Mouse (Mus musculus): ENCODE data around the gene Mob2.

Mob2 gene

DNA sequence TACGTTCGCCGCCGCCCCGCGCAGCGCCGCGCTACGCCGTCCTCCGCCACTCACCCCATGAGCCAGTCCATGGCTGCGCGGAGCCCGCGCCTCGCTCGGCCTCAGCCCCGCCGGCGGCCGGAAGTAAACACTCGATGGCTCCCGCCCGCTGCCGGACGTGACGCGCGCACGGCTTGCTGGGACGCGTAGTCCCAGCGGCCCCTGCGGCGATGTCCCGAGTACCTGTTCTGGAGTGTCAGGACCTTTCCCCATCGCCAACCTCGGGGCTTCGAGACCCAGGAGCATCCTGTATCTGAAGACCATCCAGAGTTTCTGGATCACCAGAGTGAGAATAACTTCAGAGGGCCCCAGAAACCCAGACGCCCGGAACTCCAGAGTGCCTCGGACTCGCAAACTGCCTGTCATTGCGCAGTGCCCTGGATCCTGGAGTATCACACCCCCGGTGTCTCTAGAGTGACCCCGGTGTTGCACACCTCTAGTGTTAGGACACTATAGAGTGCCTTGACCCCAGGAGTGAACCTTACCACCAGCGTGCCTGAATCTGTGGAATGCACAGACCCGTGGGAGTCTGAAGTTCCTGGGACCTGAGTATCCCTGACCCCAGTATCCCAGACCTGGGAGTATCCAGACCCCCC, at the start of gene Mob2:
Gene Mob2, minus strand, starts transcription at position 135 of the 635 bp plus-strand sequence.
- peak; percentile 88 to 96 for DNase-seq (ENCODE audit: low spot score in 2 of 2)

DNA sequence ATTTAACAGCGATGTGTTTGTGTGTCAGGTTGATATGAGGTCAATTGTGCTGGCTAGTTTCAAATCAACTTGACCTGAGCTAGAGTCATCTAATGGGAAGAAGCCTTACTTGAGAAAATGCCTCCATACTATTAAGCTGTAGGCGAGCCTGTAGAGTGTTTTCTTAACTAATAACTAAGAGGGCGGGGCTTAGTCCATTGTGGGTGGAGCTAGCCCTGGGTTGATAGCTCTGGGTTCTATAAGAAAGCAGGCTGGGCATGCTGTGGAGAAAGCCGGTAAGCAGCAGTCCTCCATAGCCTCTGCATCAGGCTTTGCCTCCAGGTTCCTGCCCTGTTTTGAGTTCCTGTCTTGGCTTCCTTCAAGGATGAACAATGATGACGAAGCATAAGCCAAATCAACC, 43.9 kb upstream of the Mob2 start:
- no peak for DNase-seq (ENCODE audit: low spot score in 2 of 2)

DNA sequence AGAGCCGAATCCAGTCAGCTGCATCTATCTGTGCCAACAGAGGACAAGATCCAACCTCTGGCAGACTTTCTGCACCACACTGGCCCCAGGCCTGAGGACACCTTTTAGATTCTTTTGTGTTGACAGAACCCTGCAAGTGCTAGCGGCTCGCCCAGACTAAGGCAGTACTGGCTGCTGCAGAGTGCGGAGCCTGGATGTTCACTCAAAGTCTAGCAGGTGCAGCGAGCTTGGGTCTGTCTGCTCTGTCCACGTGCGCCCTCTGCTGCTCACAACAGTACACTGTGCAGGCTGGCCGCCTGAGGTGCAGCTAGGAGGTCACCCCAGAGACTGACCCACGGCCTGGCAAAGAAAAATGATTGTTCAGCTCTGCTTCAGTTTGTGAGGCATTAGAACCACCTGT, 36.9 kb upstream of the Mob2 start:
- peak; percentile 78 to 90 for DNase-seq (ENCODE audit: low spot score in 2 of 2)

DNA sequence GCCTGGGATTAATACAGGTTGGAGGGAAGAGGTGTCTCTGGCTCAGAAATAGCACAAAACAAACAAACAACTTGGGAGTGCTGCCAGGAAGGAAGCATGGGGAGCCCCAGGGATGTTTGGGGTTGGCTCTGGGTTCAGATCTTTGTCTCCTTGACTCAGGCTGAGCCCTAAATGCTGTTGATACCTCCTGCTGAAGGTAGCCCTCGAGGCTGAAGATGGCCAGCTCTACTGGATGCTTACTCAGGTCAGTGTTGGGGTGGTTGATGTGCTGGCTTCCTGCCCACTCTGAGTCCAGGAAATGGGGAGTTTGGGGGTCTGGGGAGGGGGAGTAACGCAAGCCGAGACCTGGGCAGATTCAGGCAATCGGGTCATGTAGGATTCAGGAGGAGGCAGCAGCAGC, 35.8 kb upstream of the Mob2 start:
- no peak for DNase-seq (ENCODE audit: low spot score in 2 of 2)

DNA sequence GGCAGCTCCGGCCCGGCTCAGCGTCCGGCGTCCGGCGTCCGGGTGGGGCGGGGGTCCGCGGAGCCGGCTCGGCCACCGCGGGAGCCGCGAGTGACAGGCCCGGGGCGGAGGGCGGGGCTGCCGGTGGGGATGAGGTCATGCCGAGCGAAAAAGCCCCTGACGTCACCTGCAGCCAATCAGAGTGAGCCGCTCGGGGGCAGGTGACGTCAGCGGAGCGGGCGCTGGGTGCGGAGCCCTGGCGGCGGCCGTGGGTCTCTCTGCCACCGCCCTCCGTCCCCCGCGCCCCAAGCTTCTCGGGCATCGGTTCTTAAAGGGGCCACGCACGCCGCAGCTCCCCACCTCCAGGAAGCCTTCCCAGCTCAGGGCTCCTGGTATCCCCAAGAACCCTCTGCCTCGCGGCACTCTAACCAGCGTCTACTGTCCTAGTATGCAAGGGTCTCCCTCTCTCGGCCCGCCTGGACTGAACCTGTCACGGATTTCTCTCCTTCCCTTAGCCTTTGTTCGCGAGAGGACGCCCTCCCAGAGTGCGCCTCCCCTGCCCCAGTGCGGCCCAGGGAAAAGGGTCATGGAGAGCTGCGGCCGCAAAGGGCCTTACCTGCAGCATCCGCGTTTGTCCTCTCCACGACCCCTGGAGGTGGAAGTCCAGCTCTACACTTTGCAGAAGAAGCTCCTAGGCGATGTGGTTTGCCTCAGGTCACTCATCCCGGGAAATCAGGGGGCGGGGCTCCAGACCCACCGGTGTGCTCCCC, 34.5 kb upstream of the Mob2 start, which contains the start of gene Dusp8:
Gene Dusp8, minus strand, starts transcription at position 661 of the 749 bp plus-strand sequence.
- DNase-seq (ENCODE audit: low spot score in 2 of 2), result peak; percentile 90 to 95

DNA sequence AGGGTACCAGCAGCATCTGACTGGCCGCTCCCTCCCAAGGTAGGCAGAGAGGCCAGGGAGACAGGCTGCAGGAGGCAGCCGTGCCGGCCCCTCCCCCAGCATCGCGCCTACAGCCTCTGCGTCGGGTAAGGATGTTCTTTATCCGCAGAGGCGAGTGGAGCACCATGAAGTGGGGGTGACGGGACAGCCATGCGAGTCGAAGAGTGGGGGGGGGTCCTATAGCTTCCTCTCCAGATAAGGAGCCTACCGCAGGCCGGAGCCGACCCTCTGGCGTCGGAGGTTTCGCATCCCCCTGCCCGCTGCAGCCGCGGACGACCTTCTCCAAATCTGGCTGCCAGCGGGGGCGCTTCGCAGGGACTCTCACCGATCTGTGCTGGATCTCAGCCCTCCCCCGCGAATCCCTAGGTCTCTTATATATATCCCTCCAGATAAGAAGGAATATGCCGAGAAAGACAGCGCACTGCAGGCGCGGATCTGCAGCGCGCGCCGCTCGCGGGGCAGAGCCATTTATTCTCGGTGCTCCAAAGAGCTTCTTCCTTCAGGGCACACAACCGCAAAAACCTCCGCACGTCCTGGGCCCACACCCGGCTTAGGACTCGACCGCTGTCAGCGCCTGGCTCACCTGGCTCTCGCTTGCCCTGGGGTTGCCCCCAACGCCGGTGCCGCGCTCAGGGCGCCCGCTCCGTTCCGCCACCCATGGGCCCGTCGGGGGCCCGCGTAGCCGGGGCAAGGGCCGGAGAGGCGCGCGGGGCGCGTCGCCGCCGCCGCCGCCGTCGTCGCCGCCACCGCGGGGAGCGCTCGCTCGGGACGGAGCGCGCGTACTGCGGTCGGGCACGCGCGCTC, 33.7 kb upstream of the Mob2 start:
- peak; percentile 52 to 79 for DNase-seq (ENCODE audit: low spot score in 2 of 2)

DNA sequence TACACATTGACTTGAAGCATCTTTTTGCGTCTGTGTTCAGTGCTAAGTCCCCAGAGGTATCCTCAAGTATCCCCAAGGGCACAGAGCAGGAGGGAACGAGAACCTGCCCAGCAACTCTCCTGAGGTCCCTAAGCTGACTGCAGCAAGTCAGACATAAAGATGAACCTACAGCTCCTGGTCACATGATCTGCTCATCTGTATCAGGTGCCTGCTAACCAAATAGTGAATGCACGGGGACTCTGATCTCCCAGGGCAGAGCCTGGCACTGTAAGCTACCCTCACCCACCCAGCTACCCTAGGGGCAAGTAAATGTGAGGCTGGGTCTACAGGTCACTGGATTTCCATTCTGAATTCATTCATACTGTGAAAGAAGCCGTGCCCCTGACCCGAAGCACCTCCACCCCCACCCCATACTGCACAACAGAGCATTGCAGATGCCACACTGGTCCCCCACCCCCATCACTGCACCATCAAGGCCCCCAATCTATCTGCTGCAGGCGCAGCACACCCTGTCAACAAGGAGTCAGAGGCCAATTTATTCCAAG, 32.9 kb upstream of the Mob2 start:
- DNase-seq (ENCODE audit: low spot score in 2 of 2), result no peak

DNA sequence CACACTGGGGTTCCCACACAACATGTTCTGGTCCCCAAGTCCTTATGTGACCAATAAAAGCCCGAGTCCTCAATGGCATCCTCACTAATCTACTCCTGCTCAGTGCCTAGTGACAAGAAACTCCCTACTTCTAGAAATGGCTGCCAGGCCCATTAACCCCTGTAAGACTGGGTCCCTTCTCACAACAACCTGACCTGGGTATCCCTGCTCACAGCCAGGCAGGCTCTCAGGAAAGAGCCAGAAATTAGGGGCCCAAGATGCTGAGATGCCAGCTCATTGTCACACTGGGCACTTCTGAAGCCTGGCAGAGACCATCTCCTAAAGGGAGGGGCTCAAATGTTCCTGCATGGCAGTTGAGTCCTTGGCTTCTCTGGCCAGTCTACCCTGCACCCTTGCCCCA, 32.1 kb upstream of the Mob2 start:
- no peak for DNase-seq (ENCODE audit: low spot score in 2 of 2)

DNA sequence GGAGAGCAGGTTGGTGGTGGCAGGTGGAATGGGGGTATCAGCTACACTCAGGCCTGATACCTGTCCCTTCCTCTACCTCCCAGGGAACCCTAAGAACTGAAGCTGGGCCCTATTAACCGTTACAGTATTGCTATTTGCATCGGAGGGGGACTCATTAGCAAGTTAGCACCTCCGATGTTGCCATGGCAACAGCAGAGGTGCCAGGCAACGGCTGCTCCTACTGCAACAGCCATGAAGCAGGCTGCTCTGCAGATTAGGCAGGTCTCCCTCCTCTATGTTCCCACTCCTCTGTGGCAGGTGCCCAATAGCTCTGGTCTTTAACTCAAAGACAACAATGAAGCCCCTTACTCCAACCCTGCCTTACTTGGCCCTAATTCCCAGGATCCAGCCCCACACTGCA, 31.0 kb upstream of the Mob2 start:
- DNase-seq (ENCODE audit: low spot score in 2 of 2), result no peak

DNA sequence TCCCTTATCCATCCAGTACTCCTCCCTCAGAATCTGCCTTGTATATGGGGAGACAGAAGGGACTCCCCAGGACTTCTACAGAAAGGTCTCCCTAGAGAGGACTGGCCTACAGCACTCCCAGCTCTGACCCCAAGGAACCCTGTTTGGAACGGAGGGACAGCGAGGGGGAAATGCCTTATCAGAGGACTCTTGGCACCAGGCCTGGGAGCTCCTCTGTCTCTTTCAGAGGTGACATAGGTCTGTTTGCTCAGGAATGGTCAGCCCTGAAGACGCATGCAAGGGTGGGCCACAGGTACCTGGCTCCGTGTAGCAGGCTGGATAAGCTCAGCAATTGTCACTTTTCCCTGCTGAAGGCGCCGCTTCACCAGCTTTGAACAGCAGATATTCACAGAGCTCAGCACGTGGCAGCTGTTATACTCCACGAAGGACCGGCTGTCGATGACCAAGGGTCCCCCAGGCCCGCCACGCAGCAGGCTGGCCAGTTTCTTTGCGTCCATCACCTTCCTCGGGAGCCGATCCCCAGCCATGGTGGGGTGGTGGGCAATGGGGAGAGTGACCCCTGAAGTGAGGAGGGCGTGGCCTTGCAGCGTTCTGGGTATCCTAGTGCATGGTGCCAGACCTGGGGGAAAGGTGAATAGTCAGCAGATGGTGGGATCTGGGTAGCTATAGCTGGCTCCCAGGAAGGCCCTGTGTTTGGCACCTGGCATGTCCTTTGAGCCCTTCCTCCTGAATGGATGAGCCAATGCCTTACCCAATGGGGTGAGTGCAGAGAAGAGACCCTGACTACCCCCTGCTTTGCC, 29.0 kb upstream of the Mob2 start:
- DNase-seq (ENCODE audit: low spot score in 2 of 2), result peak in 1 of 2 experiments; percentile 63

DNA sequence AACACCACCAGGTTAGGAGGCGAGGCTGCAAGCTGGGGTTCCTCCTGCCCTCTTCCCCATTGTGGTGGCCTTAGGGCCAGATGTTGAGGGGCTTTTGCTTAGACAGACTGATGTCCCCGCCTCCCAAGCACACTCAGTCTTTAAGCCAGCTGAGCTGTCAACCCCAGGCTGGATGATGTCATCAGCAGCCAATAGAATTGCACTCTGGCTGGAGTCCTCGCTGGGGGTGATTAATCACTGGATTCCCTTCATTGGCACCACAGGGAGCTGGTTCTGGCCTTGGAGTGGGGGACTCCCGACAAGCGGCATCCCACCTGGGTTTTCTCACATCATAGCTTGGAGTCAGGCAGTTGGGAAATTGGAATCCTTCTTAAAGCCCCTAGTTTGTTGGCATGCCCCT, 28.0 kb upstream of the Mob2 start:
- DNase-seq (ENCODE audit: low spot score in 2 of 2), result peak; percentile 65 to 74

DNA sequence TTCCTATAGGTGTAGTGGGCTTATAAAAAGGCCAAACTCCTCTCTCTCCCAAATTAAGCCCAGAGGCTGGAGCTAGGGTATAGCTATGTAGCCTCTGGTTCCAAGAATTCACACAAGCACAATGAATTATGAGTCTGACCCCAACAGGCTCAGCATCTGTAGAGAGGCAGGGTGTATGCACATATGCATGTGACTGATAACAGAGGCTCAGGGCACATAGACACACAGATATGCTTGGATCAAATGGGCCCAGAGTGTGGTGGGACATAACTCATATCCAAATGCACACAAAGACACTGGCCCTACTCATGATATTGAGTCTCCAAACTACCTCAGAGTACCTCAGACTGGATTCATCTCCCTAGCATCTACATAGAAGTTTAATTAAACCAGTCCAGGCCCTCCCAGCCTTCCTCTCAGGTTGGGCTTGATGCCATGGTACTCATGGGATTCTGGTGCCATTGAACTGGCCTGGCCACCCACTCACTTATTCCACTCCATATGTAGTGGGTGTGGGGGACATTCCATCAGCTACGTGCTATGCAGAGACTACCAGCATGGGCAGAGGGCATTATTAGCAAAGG, 26.3 kb upstream of the Mob2 start:
- peak; percentile 63 to 72 for DNase-seq (ENCODE audit: low spot score in 2 of 2)

DNA sequence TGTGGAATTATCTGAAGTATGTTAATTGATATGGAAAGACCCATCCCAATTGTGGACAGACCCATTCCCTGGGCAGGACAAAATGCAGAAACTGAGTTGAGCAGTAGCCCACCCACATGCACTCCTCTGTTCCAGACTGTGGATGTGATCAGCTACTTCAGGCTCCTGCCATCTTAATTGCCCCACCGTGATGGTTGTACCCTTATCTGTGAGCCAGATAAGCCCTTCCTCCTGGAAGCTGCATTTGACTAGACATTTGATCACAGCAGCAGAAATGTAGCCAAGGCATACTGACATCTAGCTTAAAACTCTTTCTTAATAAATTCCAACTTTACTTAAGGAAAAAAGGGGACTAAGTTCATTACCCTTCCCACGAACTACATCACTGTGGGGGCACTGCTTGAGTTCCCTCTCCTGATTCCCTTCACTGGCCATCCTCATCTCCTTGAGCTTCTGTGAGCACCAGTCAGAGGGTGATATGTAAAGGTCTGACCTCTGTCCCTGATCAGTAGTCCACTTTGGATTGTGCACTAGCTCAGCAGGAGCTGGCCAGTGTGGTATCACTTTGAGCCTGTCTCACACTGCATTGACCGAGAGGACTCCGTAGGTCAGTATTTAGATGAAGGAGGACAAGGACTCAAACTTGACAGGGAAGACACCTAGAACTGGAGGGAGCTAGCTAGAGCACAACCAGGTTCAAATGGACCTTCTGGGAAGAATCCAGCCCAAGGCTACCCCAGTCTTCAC, 25.5 kb upstream of the Mob2 start:
- DNase-seq (ENCODE audit: low spot score in 2 of 2), result peak in 1 of 2 experiments; percentile 65

DNA sequence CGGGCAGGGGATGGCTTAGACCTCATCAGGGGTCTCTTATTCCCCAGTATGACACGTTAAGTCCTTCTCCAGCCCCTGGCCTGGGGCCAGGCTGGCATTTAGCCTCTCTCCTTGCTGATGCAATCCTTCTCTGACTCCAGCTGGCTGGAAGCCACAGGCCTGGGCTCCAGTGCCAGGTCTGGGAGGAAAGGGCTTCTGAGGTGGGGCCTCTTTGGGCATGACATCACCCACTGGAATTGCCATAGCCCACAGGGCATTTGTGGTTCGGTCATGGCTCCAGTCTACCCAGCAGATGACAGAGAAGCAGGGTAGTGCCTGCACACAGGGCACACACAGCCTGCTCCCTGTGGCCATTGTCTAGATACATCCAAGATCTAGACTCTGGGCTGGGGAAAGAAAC, 24.0 kb upstream of the Mob2 start:
- peak in 1 of 2 experiments; percentile 64 for DNase-seq (ENCODE audit: low spot score in 2 of 2)

DNA sequence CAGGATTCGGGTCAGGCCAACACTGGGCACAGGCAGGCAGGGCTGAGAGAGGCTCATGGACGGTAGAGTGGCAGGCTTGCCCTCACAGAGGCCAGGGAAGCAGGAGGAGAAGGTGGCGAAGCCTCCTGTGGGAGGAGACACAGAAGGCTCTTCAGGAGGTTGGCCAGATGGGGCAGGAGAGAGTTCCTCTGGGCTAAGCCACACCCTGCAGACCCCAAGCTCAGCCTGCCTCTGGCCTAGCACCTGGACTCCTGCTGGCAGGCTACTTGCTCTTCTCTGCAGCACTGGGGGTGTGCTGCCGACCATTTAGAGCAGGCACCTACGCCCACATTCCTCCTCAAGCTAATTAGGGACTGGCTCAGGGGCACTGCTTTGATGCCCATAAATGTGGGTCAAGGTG, 23.5 kb upstream of the Mob2 start:
- DNase-seq (ENCODE audit: low spot score in 2 of 2), result peak in 1 of 2 experiments; percentile 65

DNA sequence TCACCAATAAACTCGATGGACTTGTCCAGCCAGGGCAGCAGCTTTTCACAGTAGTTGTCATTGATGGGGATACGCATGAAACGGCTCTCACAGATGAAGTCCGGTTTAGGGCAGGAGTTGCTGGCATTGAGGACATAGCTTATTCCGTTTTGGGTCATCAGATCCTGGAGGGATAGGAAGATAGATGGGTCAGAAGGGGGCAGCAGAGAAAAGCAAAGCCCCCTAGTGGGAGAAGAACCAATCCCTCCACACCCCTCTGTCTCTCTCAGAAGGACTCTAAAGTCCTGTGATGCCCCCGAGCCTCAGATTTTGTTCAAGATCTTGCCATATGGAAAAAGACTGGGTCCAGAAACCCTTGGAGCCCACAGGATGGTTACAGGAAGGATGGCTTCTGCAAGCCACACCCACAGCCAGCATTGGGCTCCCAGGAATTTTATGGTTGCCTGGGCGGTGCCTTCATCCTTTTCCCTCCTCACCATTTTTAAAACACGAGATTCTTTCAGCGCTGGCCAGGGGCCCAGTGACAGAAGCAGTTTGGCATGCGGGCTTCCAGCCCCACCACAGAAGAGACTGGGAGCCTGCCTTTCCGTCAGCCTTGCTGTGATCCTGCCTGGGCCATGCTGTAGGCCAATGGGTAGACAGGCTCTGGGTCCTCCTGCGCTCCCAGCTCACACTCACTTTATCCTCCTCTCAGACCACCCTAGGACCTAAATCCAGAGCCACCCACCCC, 22.9 kb upstream of the Mob2 start:
- no peak for DNase-seq (ENCODE audit: low spot score in 2 of 2)

DNA sequence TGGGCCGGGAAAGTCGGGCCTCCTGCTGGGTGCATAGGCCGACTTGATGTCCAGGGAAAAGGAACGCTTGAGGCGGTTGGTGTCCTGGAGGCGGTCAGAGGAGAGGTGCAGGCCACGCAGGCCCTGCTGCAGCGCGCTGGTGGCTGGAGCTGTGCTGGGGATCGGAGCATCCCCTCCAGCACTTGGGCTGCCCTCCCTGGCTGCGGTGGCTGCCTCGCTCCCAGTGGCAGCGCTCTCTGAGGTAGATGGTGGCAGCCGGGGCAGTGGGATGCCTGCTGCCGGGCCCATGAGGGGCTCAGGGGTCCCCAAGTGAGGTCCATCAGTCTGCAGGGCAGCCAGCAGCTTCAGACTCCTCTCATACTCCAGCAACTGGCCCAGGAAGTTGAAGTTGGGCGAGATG, 21.7 kb upstream of the Mob2 start:
- peak in 1 of 2 experiments; percentile 68 for DNase-seq (ENCODE audit: low spot score in 2 of 2)

DNA sequence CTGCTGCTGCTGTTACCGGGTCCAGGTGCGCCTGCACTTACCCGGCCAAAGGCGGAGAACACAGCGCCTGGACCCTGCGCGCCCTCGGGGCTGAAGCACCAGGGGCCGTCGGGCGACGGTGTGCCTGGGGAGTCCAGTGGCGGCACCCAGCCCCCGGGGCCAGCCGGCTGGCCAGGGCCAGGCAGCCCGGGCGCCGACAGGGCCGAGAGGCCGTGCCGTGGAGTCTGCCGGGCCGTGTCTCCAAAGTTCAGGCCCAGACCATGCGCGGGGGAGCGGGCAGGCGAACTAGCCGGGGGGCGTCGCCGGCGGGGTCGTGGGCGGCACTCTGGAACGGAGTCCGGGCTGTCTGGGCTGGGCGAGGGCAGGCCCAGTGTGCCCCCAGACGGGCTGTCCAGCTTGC, 21.3 kb upstream of the Mob2 start:
- peak in 1 of 2 experiments; percentile 64 for DNase-seq (ENCODE audit: low spot score in 2 of 2)

DNA sequence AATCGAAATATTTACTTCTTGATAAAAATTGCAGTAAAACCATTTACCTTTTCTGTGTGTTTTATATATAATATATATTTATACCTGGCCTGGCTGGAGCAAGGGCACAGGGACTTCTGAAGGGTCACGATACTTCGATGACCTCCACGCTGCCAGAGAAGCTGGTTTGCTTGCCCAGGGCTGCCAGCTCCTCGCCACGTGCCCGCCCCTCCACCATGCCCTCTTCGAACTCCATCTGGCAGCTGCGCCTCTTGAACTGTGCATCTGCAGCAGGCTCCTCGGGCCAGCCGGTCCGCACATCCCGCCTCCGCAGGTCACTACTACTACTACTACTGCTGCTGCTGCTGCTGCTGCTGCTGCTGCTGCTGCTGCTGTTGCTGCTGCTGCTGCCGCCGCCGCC, 20.9 kb upstream of the Mob2 start:
- no peak for DNase-seq (ENCODE audit: low spot score in 2 of 2)

DNA sequence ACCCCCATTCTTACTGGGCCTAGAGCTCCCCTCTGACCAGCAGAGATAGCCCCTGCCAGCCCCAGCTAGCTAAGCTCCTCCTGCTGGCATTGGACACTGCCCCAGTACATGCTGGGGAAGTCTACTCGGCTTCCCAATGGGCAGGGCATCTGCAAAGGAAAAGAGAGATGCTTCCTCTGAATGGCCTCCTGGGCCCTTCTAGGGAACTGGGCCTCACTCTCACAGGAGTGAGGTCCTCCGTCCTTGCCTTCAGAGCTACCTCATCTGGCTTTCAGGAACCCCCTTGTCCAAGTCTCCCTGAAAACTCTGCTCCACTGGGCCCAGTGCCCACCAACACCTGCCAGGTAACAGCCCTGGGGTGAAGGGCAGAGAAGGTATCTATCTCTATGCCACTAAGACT, 20.0 kb upstream of the Mob2 start:
- no peak for DNase-seq (ENCODE audit: low spot score in 2 of 2)
